Mouse (Mus musculus) heart, adult 2 months (tissue): ENCODE measurements around the gene Mettl1.

Source experiments
- EP300 ChIP-seq: fragments of 200-500 bp; IDR thresholded peaks from 2 replicates; pipeline ENCODE4 v1.6.1; 2011; ENCODE audit warnings: low read depth, low read length, control low read depth; ENCODE audit not compliant: insufficient read depth
- POLR2A ChIP-seq: fragments of 200-500 bp; IDR thresholded peaks from 2 replicates; pipeline ENCODE4 v1.6.1; 2011; ENCODE audit warnings: mild to moderate bottlenecking, low read depth, low read length, control low read depth; ENCODE audit not compliant: insufficient read depth

DNA sequence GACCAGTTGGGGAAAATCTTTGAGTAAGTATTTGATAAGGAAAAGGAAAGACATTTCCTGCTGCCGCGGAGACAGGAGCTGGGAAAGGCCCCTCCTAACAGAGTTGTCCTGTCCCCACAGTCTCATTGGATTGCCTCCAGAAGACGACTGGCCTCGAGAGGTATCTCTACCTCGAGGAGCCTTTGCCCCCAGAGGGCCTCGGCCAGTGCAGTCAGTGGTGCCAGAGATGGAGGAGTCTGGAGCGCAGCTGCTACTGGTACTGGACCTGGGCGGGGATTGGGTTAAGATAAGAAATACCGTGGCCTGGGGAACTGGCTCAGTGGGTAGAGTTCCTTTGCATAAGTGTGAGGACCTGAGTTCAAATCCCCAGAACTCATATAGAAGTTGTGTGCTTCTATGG, 24.8 kb downstream of the Mettl1 start:
- TF ChIP-seq POLR2A (no peak), EP300 (no peak)
